Mouse (Mus musculus) heart, postnatal 36 days (tissue): ENCODE measurements at regions not wholly inside any gene's neighbourhood (a gene's known extent, or its start where the extent isn't known, plus 50 kb on each side); places are given as distances from the start of the nearest gene placed in this dataset.
"Not testable (repeated sequence)": the region's sequence is repeated elsewhere in the genome, so short reads cannot be mapped to it uniquely, and the experiment has no call there.

ENCODE experiments used
- DNase-seq, 2 experiments: peaks; one replicate each; pipeline ENCODE4 v3.0.0; 2021 to 2022
- intact Hi-C: fragments of 180-260 bp; cut with DNase I; formaldehyde crosslinking; loops from one replicate; pipeline ENCODE4 v1.15.1; 2025

DNA sequence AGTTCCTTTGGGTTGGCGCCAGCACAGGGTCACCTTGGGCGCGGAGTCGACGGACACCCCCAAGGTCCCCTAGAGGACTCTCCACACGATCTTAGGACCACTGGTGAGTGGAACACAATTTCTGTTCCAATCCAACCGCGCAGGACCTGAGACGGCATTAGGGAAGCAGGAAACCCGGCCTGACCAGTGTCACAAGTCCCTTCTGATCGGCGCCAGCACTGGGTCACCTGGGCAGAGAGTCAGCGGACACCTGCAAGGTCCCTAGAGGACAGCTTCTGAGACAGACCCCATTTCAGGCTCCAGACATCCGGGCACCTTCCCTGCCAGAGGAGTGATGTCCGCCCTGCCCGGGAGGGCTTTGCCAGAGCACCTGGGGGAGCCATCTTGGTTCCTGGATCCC is 74.2 kb upstream of the Cdh13 start:
- intact Hi-C loops, DNase-seq: not testable (repeated sequence)

DNA sequence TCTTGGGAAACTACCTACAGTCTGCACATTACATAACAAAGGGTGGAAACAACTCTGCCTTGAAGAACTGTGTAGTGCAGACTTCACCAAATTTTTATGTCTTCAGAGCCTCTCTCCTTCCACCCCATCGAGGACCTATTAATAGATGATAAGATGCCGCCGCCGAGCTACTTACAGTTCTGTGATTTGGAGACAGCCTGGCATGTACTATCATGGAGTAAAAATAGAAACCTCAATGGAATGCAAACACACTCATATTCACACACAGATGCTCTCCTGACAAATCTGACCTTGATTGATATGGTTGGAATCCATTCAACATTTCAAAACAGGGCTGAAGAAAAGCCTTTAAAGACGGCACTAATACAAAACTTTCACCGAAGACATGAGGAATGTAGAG is 92.7 kb upstream of the Cdh13 start:
- peak in 1 of 2 experiments; percentile 5 for DNase-seq
- intact Hi-C loops = no loop called here

DNA sequence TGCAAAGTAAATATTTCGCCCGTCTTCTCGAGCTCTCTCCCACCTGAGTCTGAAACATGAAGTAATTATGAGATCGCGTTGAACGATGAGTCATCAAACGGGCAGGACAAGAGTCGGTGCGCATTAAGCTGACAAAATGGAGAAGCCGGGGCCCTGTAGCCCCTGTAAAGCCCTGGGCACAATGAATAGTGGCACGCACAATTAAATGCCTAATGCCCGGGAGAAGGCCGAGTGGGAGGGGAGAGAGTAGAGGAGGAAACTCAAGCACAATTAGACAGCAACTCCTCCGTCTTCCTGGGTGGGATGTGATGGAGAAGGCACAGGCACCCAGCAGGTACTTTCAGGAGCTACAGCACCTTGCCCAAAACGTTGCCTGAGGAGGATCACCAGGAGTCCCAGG is 94.3 kb upstream of the Cdh13 start:
- no peak for DNase-seq
- intact Hi-C loops = no loop called here

DNA sequence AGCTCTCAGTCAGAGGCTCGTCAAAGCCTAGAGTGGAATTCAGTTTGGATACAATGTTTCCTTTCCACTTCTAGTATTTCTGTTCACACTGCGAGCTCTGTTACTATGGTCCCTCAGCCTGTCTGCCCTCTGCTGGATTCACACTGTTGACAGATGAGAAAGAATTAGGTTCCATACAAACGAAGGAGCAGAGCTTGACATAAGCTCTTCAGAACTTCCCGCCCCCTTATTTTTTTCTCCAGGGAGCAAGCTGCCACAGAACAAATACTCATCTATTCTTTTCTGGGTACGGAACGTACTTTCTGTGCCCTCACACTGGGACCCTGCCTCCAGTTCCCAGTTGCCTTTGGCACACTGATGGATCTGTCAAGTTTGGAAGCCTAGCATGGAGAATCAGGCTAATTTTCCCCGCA is 114.5 kb upstream of the Cdh13 start:
- DNase-seq = no peak
- intact Hi-C loops = no loop called here

DNA sequence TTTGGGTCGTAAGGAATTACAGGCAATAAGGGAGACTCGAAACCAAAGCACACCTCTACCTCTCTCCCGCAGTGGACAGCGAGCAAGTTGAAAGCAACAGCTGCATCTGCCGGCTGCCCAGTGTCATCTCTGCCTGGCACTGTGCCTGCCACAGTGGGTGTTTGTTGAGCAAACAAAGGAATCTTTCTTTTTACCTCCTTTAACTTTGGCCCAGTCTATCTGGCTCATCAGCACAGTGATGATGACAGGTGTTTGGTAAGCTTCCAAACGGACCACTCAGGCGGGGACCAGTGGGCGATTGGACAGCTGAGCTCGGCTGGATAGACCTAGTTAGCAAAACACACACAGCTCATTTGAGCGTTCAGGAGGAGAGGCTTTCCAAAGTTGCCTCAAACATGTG is 121.4 kb upstream of the Cdh13 start:
- DNase-seq = no peak
- intact Hi-C loops = no loop called here

DNA sequence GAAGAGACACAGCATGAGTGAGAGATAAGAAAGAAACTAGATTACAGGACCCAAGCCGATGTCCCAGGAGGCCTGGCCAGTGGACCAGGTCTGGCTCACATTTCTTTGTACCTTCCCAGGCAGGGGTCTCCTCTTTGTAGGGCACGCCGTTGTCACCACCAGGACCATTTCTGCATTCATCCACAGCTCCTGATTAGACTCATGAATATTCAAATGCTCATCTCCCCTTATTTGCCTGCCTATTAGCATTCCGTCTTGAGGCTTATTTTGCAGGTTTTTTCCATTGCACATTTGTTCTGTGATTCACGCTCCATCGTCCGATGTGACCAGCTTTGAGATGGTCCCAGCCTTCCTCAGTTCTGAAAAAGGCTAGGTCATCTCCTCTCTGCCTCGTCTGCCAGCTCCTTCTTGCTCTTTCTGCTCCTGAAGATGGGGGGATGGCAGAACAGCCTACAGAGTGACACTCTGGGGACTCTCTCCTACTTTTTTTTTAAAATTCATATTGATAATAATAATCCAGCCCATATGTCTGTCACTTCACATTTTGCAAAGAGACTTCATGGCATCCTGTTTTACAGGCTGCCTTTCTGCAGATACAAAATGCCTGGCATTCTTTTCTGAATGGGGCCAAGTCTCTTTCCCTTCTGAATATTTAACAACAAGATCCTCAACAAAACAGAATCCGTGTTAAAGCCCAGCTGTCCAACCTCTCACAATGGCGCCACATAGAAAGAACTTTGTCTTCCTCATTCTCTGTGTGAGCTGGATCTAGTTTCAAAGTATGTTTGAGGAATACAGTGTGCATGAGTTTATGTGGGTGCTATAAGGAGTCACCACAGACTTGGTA is 136.0 kb upstream of the Cdh13 start:
- DNase-seq = no peak
- intact Hi-C loops = no loop called here

DNA sequence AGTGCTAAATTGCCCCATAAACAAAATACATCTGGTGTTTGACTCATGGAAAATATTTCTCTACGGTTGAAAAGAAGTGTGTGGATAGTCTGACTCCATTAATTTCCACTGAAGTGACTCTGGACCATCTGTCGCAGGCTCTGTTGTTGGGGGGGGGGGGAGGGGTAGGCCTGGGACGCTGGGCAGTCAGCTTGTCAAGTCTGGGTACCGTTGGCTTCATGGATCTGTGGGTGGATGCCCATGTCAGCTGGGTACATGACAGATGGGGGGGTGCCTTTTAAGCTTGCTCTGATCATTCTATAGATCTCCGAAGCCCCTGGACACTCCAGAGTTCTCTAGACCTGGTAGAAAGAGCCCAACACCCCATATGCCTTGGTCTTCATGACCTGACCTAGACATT is 139.0 kb upstream of the Cdh13 start:
- intact Hi-C loops = no loop called here
- DNase-seq = no peak

DNA sequence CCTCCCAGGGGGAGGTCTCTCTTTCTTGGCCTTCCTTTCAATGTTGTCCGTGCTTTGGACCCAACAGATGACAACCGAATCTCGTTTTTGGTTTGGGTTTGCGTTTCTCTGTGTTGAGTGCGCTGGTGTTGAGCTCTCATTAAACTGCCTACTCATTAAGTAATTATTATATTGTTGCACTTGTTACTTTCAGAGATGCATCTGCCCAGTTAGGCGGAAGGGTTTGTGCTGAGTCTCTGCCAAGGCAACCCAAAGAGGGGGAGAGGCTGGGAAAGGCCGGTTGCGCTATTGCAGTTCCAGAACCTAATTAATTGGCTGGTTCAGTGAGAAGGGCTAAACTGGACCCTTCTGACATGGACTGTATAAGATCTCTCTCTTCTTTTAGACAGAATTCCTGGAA is 141.2 kb upstream of the Cdh13 start:
- intact Hi-C loops = no loop called here
- no peak for DNase-seq

DNA sequence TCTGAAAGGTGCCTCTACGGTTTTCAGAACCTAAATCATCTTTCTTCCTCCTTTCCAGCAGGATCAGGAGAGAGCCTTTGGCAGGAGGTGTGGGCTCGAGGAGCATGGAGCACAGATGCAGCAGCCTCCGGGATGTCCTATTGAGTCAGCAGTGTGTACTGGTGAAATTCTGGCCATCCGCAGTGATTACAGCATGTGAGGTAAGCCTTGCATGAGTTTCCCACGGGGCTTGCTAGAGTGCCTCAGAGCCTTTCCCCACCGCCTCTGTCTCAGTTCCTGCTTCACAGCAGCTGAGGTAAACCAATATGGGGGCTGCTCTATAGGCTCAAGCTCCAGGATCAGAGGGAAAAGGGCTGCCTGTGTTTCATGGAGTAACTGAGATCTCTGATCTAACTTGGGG is 143.6 kb upstream of the Cdh13 start:
- no peak for DNase-seq
- intact Hi-C loops = no loop called here

DNA sequence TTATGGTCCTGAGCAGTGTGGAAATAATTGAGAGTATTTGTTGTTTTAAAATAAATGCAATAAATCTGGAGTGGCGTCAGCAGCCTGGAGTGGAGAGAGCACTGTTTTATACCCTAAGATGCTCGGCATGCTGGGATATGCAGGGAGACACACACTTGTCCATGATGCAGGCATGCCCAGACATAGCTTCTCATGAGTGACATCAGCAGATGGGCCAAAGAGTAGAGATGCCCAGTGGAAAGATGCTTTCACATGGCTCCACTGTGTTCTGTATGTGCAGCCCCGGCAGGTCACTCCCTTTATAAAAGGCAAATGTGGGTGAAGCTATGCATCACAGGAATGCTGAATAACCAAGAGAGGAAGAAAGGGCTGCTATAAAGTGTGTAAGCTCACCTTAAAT is 145.7 kb upstream of the Cdh13 start:
- DNase-seq = no peak
- intact Hi-C loops = no loop called here

DNA sequence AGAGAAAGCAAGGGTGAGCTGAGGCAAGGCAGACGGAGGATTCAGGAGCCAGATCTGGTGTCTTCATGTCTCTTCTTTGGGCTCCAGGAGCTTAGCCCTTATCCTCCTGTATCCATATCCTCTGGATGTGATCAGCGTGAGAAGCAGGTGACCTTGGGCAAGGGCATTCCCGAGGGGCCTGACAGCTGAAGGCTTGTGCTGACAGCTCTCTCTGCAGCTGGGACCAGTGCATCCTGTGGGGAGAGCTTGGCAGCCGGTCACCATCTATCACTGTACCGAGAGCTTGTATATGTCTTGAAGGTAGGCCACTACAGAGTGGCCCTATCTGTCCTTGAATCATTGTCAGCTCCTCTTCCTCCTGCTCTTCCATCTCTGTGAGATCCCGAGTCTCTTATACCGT is 158.5 kb upstream of the Cdh13 start:
- no peak for DNase-seq
- intact Hi-C loops = no loop called here

DNA sequence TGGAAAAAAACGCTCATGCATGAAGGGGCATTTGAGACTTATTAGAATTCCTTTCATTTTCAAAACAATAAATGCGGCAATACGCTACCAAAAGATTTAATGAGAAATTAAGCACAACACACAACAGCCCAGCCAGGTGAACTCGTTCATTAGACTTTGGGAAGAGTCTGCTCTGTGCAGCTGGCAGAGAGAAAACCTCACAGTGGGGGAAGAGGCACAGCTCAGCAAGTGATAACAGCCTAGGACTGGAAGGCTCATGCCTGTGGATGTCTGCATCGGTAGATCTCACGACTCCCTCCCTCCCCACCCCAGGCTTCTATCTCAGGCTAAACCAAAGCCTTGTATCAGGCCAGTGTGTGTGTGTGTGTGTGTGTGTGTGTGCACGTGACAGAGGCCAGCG is 169.3 kb upstream of the Cdh13 start:
- no peak for DNase-seq
- intact Hi-C loops = no loop called here

DNA sequence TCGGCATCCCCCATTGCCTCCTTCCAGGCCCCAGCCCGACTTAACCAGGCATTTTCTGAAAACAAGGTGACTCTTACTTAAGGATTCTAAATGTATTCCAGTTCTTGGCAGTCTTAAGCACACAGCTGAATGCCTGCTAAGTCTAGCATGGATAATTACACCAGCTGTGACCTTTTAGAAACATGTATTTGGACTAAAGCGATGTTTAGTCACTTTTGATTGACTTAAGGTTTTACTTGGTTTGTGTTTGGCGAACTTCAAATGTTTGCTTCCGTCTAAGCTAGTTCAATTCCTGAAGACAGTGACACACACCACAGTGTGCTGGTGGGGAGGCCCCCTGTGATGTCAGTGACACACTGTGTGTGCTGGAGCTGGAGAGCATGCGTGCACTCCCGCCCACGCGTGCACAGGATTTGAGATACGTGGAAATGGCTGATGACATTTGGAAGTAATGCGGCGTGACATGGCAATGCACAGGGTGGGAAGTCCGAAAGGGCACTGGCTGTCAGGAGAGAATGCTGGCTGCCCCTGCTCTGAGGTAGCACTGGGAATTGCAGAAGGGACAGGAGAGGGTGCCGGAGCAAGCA is 179.0 kb upstream of the Cdh13 start:
- no peak for DNase-seq
- intact Hi-C loops = no loop called here

DNA sequence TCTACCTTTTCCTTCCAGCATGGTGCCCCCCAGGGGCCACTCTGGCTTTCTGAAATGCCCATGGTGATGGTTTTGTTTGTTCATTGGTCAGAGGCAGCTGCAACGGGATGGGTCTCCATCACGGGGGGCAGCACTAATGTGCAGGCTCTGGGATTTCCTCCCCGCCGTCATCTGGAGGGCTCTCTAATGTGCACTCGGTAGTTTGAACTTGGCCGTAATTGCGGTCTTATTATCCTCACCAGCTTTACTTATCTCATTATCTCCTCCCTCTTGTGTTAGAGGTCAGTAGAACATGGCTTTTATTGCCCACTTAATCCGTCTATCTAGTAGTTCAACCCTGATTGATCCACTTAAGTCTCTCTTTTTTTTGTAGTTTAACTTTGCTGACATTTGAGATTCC is 182.2 kb upstream of the Cdh13 start:
- intact Hi-C loops = no loop called here

DNA sequence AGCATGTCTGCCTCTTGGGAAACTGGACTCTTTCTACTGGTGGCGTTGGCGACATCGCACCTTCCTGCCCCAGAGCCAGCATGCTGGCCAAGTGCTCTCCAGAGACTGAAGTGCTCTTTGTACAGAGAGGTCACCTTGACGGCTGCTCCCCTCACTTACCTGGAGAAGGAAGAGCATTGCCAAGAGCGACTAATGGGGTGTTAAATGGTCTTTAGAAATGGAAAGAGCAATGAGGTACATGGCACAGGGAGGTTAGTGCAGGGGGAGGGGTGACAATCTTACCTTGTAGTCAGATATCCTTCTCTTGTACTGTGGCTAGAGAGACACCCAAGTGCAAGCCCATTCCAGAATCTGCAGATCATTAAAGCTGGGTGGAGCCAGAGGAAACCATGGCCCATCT is 220.8 kb upstream of the Cdh13 start:
- no peak for DNase-seq
- intact Hi-C loops = no loop called here

More for the DNA sequence above, 182.2 kb upstream of the Cdh13 start:
- DNase-seq = no peak

DNA sequence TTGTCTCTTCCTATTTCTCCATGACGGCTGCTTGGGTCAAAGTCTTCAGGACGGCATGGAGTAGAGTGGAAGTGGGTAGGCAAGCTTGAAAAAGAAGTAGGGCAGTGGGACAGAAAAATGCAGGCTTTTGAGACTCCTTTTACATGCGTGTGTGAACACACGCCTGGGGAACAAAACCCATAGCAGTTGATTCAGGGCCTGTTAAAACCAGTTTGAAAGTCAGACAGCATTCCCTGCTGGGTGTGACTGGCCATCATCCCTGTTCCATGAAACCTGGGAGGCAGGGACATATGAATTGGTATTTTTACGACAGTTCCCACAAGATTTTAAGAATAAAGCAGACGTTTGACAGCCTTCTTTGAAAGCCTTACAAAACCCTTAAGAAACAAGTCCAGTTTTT is 226.8 kb upstream of the Cdh13 start:
- intact Hi-C loops = no loop called here
- no peak for DNase-seq

DNA sequence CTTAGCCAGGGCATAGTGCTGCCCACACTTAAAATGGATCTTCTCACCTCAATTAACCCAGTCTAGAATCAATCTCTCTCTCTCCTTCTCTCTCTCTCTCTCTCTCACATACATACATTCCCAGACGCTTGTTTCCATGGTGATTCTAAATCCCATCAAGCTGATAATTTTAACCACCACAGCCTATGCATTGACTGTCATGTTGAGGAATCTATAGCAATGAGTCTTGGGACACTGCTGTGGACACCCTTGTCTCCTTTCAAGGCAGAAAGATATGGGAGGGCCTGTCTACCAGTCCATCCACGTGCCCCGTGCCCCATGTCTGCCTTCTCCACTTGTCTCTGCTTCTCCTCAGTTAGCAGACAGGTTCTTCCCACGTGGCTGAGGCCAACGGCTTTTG is 228.0 kb upstream of the Cdh13 start:
- DNase-seq = no peak
- intact Hi-C loops = no loop called here

DNA sequence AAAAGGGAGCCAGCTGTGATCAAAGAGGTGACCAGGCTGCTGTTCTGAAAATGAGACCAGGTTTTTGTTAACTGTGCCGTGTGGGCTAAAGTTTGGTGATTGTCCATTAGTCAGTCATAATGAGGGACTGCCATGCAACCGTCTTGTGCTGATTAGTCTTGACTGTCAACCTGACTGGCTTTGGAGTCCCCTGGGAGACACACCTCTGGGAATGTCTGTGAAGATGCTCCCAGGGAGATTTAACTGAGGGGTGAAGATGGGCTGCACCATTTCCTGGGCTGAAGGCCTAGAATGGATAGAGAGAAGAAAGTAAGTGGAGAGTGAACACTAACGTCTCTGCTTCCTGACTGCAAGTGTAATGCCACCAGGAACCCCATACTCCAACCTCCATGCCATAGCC is 233.1 kb upstream of the Cdh13 start:
- intact Hi-C loops = no loop called here
- no peak for DNase-seq

DNA sequence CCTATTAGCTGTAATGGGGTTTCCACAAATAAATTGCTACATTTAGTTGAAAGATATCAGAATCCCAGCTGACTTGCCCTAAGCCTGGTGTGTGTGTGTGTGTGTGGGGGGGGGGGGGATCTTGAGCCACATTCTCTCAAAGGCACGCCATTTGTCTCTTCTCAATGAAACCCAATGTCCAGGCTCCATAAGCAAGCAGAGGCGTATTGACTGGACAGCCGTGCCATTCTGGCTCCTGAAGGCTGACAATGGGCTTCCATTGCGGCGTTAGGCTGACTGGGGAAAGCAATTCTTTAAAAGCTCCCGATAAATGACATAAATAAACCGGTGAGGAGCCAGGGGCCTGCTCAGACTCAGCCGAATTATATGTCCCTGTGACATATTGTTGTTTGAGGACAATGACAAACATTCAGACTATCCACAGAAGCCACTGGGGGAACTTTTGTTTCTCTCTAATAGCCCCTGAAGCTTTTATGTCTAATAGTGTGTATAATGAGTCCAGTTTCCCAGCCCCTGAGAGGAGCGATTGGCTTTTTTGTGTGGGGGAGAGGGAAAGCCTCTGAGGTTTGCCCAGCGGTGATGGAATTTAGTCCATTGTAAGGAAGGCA is 240.6 kb upstream of the Mphosph6 start:
- intact Hi-C loops = no loop called here
- no peak for DNase-seq

DNA sequence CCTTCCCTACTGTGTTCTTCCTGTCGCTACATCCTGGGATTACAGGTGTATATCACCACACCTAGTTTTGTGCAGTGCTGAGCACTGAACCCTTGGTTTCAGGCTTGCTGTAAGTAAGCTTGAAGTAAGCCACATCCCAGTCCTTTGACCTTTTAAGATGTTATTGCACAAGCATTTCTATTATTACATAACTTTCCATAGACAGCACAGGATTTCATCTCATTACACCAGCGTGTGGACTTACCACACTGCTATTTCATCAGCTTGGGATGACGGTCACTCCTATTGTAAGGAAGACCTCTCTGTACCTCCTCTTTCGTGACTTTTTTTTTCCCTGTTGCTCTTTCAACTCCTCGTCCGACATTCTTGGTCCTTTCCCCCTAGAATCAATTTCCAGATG is 239.5 kb upstream of the Mphosph6 start:
- intact Hi-C loops = no loop called here
- no peak for DNase-seq

DNA sequence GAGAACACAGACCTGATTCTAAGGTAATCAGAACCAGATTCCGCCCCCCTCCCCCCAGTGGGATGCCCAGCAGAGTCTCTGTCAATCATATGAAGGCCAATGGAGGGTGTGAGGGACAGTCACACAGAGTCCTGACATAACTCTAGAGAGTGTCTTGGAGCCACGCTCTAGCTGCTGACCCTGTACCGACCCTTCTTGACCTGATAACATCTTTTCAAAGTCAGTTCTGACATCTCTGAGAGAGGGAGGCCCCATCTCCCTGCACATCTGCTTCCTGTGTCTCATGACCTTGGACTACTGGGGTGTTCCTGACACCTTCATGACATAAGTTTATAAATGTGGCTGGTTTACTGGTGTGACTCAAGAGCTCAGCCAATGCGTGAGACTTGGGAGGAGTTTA is 236.1 kb upstream of the Mphosph6 start:
- intact Hi-C loops = no loop called here
- no peak for DNase-seq

DNA sequence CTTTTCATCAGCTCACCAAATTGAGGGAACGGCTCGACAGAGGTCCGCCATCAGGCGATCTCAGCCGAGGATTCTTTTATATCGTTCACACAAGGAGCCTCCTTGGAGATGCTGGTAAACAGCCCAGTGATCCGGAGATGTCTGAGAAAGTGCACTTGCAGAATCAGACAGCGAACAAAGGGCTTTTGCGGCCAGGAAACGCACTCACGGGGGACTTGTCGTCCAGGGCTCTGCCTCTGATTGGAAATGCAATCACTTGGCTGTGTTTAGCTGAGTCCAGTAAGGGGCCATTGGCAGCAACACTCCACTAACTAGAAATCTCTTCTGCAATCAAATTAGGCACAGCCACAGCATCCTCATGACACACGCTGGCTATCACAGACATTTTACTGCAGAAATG is 232.3 kb upstream of the Mphosph6 start:
- no peak for DNase-seq
- intact Hi-C loops = no loop called here
